Mouse (Mus musculus) lung, postnatal 0 days (tissue): Measurements from ENCODE around the gene Gm20388.

Source experiments
- CTCF ChIP-seq: IDR thresholded peaks from 2 replicates; pipeline ENCODE4 v1.5.1; 2016; ENCODE audit warnings: antibody characterized with exemption, mild to moderate bottlenecking
- EP300 ChIP-seq: IDR thresholded peaks from 2 replicates; pipeline ENCODE4 v1.6.1; 2016; ENCODE audit warnings: antibody characterized with exemption, mild to moderate bottlenecking, control low read depth

DNA sequence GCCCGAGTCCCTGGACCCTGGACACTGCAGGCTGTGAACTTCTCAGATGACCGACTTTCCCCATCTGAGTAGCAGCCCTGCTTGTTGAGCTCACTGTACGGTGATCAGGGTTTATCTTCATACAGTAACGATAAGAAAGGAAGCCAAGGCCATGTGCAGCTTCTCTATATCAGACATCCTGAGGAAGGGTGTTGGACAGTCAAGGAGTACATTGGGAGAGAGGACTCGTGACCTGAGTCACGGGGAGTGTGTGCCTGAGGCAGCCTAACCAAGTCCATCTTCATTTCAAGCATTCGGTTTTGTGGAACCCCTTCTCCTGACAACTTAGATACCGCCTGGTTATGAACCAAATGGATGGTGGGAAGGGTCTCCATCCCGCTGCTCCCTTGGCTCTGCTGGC, 1964.9 kb downstream of the Gm20388 start:
- TF ChIP-seq CTCF, result no peak
- no peak for TF ChIP-seq EP300
